Mouse (Mus musculus) ES-E14 (cell line): ENCODE results near the gene 1700022I11Rik. TPM values are rescaled to one million over a fixed set of nuclear protein-coding genes. Genes with fewer than 3 reads are reported as not detected.

Source experiments
- DNase-seq: peaks from one replicate; pipeline ENCODE4 v3.0.0-alpha.2; 2013; ENCODE audit warnings: low read depth, low spot score
- H3K27ac ChIP-seq: 2 replicates; pipeline ENCODE4 v1.5.1; 2012; ENCODE audit warnings: low read depth, mild to moderate bottlenecking, low read length, moderate library complexity, mixed read lengths; ENCODE audit not compliant: poor library complexity, insufficient read depth, severe bottlenecking
- H3K36me3 ChIP-seq: 2 replicates; pipeline ENCODE4 v1.6.1; 2012; ENCODE audit warnings: mild to moderate bottlenecking, low read length, moderate library complexity, mixed read lengths; ENCODE audit not compliant: control insufficient read depth, poor library complexity, insufficient read depth, severe bottlenecking
- H3K4me1 ChIP-seq, 2 experiments: fragments of 150-350 bp in 1 of 2; sonication (generic) in 1 of 2; 2 replicates each; pipeline ENCODE4 v1.6.1; 2012; ENCODE audit warnings: low read length in 2 of 2, mild to moderate bottlenecking in 1 of 2, mixed read lengths in 1 of 2; ENCODE audit not compliant: control insufficient read depth in 2 of 2, insufficient read depth in 2 of 2, poor library complexity in 1 of 2
- H3K4me3 ChIP-seq, 2 experiments: fragments of 150-350 bp in 1 of 2; sonication (generic) in 1 of 2; 2 replicates each; pipeline ENCODE4 v1.5.1; 2012; ENCODE audit warnings: low read length in 2 of 2, low read depth in 1 of 2, mild to moderate bottlenecking in 1 of 2, mixed read lengths in 1 of 2; ENCODE audit not compliant: insufficient read depth in 1 of 2, poor library complexity in 1 of 2, severe bottlenecking in 1 of 2
- H3K9ac ChIP-seq: 2 replicates; pipeline ENCODE4 v1.6.1; 2012; ENCODE audit warnings: low read depth, mild to moderate bottlenecking, low read length, mixed read lengths; ENCODE audit not compliant: poor library complexity, insufficient read depth, severe bottlenecking
- H3K9me3 ChIP-seq: fragments of 150-350 bp; sonication (generic); 2 replicates; pipeline ENCODE4 v1.6.1; 2012; ENCODE audit warnings: low read depth, mild to moderate bottlenecking, low read length; ENCODE audit not compliant: control insufficient read depth, insufficient read depth
- CHD2 ChIP-seq: IDR thresholded peaks from 2 replicates; pipeline ENCODE4 v1.6.1; 2014; ENCODE audit warnings: mild to moderate bottlenecking, low read depth, low read length, inconsistent platforms
- HCFC1 ChIP-seq: IDR thresholded peaks from 2 replicates; pipeline ENCODE4 v1.6.1; 2012; ENCODE audit warnings: low read length, inconsistent platforms, borderline replicate concordance; ENCODE audit not compliant: insufficient read depth
- MAFK ChIP-seq: IDR thresholded peaks from 2 replicates; pipeline ENCODE4 v1.6.1; 2014; ENCODE audit warnings: mild to moderate bottlenecking, low read depth, low read length, inconsistent platforms; ENCODE audit not compliant: insufficient read depth
- ZC3H11A ChIP-seq: IDR thresholded peaks from 2 replicates; pipeline ENCODE4 v1.6.1; 2012; ENCODE audit warnings: low read depth, mild to moderate bottlenecking, inconsistent platforms, low read length, borderline replicate concordance
- ZNF384 ChIP-seq: IDR thresholded peaks from 2 replicates; pipeline ENCODE4 v1.6.1; 2012; ENCODE audit warnings: low read depth, low read length, inconsistent platforms
- in situ Hi-C, 2 experiments: fragments of 600-800 bp; cut with MboI; formaldehyde crosslinking; loops; one replicate each; pipeline ENCODE4 v1.15.1; 2025; ENCODE audit warnings: low sequenced_read_pairs in 2 of 2, inconsistent platforms in 1 of 2; ENCODE audit not compliant: unreplicated experiment in 2 of 2
- total RNA-seq: library from RNA; depleted of rRNA; stranded (reverse); fragments of 300-350 nt; gene quantifications from 2 replicates; pipeline ENCODE4 v1.2.3, GENCODE M21; 2012

Gene 1700022I11Rik
- total RNA-seq, 1 experiment = 0.58 TPM

GRCm38 (mm10) chr4:43025084-43025960, 55.9 kb downstream of the 1700022I11Rik start, which contains the start of gene Pigo:
TSS of gene Pigo (minus strand) at chr4:43025819.
- in situ Hi-C loops = no loop called here
- H3K4me1 ChIP-seq = peaks cover 2 to 18% of the 10 kb centered on the region in 2 experiments; a peak in 3 of 4 replicates
- H3K9me3 ChIP-seq = no peaks in the 10 kb centered on the region
- H3K9ac ChIP-seq = peak within 1 kb of the TSS; percentile 93
- peak; percentile 93 for DNase-seq
- H3K36me3 ChIP-seq = peaks cover 33% of the 10 kb centered on the region
- peak; percentile 78 for TF ChIP-seq HCFC1
- TF ChIP-seq MAFK = no peak
- no peak for TF ChIP-seq CHD2
- no peak for TF ChIP-seq ZC3H11A
- TF ChIP-seq ZNF384 = peak; percentile 78
- peak within 1 kb of the TSS; percentile 93 to 98 for H3K4me3 ChIP-seq
- peak within 1 kb of the TSS; percentile 88 for H3K27ac ChIP-seq

- peaks cover 2 to 10% of the 10 kb centered on the region in 2 experiments; a peak in 1 of 4 replicates for H3K4me1 ChIP-seq
- no peak for DNase-seq
- no peaks in the 10 kb centered on the region for H3K9me3 ChIP-seq
- TF ChIP-seq CHD2 = no peak
- no peak for TF ChIP-seq ZC3H11A
- no peak for TF ChIP-seq MAFK
- TF ChIP-seq HCFC1 = no peak
- no peak for TF ChIP-seq ZNF384
- H3K27ac ChIP-seq = no peak overlapping the region
- no peak overlapping the region for H3K9ac ChIP-seq
- in situ Hi-C loops = no loop called here
- H3K4me3 ChIP-seq = no peak overlapping the region
- H3K36me3 ChIP-seq = peaks cover 16% of the 10 kb centered on the region
These were observed 59.7 kb downstream of the 1700022I11Rik start for GRCm38 (mm10) chr4:43029121-43029520.

GRCm38 (mm10) chr4:43029749-43030148, 60.3 kb downstream of the 1700022I11Rik start:
- no peaks in the 10 kb centered on the region for H3K9me3 ChIP-seq
- no peak overlapping the region for H3K4me3 ChIP-seq
- in situ Hi-C loops = no loop called here
- H3K9ac ChIP-seq = no peak overlapping the region
- peaks cover 0 to 6% of the 10 kb centered on the region in 2 experiments; a peak in 1 of 4 replicates for H3K4me1 ChIP-seq
- H3K36me3 ChIP-seq = peaks cover 14% of the 10 kb centered on the region
- DNase-seq = no peak
- no peak overlapping the region for H3K27ac ChIP-seq
- no peak for TF ChIP-seq CHD2
- TF ChIP-seq MAFK = no peak
- TF ChIP-seq HCFC1 = no peak
- TF ChIP-seq ZC3H11A = no peak
- no peak for TF ChIP-seq ZNF384

GRCm38 (mm10) chr4:43030352-43030751, 60.9 kb downstream of the 1700022I11Rik start:
- Histone ChIP-seq H3K27ac (no peak overlapping the region), H3K36me3 (peaks cover 14% of the 10 kb centered on the region), H3K4me3 (peak overlapping the region; percentile 85), H3K4me1 (peaks cover 0 to 3% of the 10 kb centered on the region in 2 experiments; a peak in 1 of 4 replicates), H3K9me3 (no peaks in the 10 kb centered on the region), H3K9ac (peak overlapping the region; percentile 94)
- TF ChIP-seq ZC3H11A = no peak
- no peak for TF ChIP-seq MAFK
- TF ChIP-seq ZNF384 = no peak
- TF ChIP-seq CHD2 = no peak
- TF ChIP-seq HCFC1 = no peak
- in situ Hi-C loops = no loop called here
- DNase-seq = no peak
